Mouse (Mus musculus) heart, embryonic 13.5 days (tissue): Measurements from ENCODE around the gene Tmem171. TPM values are rescaled to one million over a fixed set of nuclear protein-coding genes. Genes with fewer than 3 reads are reported as not detected.

Source experiments
- ATAC-seq: fragments of 200-750 bp; cut with Nextera tagmentation; 2 replicates; pipeline ENCODE4 v1.8.0; 2017; ENCODE audit warnings: moderate TSS enrichment; ENCODE audit not compliant: insufficient number of reproducible peaks, low FRiP score, low TSS enrichment; ENCODE audit errors: extremely low read depth
- H3K27ac ChIP-seq: fragments of 300-500 bp; sonication (generic); replicated peaks from 2 replicates; pipeline ENCODE4 v1.5.1; 2015; ENCODE audit warnings: moderate library complexity, mild to moderate bottlenecking, inconsistent platforms
- H3K27me3 ChIP-seq: fragments of 300-500 bp; sonication (generic); replicated peaks from 2 replicates; pipeline ENCODE4 v1.6.1; 2015; ENCODE audit warnings: mild to moderate bottlenecking, inconsistent platforms
- H3K36me3 ChIP-seq: fragments of 300-500 bp; sonication (generic); 2 replicates; pipeline ENCODE4 v1.6.1; 2015; ENCODE audit warnings: mild to moderate bottlenecking, inconsistent platforms
- H3K4me1 ChIP-seq: fragments of 300-500 bp; sonication (generic); 2 replicates; pipeline ENCODE4 v1.6.1; 2015; ENCODE audit warnings: inconsistent platforms
- H3K4me2 ChIP-seq: fragments of 300-500 bp; sonication (generic); 2 replicates; pipeline ENCODE4 v1.6.1; 2015; ENCODE audit warnings: inconsistent platforms, mild to moderate bottlenecking, moderate library complexity
- H3K4me3 ChIP-seq: fragments of 300-500 bp; sonication (generic); 2 replicates; pipeline ENCODE4 v1.5.1; 2015; ENCODE audit warnings: moderate library complexity, mild to moderate bottlenecking, inconsistent platforms
- H3K9ac ChIP-seq: fragments of 300-500 bp; sonication (generic); 2 replicates; pipeline ENCODE4 v1.6.1; 2015; ENCODE audit warnings: inconsistent platforms, mild to moderate bottlenecking, moderate library complexity
- H3K9me3 ChIP-seq: fragments of 300-500 bp; sonication (generic); 2 replicates; pipeline ENCODE4 v1.6.1; 2016; ENCODE audit warnings: inconsistent platforms
- whole genome bisulfite sequencing: fragments of 180-500 bp; shearing (Covaris S2); methylation state at CpG from one replicate; pipeline ENCODE4 v1.1.7; 2015; ENCODE audit warnings: mixed read lengths; 5-methylcytosine and 5-hydroxymethylcytosine counted together
- polyA plus RNA-seq: library from polyadenylated mRNA; unstranded; fragments of >200 nt; fragmentation: Nextera tagmentation; extraction: Ambion mirVana; gene quantifications from 2 replicates; pipeline ENCODE4 v1.2.1, GENCODE M21; 2015

The Tmem171 gene
- polyA plus RNA-seq, 1 experiment from 2014 or later, result 1.2 TPM

DNA sequence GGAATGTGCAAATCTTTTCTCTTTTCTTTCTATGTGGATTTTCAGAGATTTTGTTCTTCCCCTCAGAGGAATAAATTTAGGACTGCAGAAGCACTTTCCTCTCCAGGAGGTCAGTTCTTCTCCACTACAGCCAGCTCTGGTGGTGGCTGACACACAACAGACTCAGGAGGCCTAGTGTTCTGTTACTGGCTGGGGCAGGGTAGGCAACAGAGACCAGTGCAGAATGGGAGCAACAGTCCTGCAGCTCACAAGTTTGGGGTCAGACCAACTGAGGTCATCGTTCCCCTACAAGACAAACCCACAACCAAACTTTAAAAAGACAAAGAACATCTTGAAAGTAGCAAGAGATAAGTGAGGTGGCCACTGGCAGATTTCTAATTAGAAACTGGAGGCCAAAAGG lies 16.0 kb upstream of the Tmem171 start:
- no peak overlapping the region for H3K4me2 ChIP-seq
- H3K4me3 ChIP-seq, result no peak overlapping the region
- no peak overlapping the region for H3K27ac ChIP-seq
- 57% methylated on average over 1 of the region's 1 CpGs for WGBS
- H3K36me3 ChIP-seq, result peaks cover 3% of the 10 kb centered on the region; the same call in 1 of the 2 replicates
- no peaks in the 10 kb centered on the region for H3K27me3 ChIP-seq
- H3K9me3 ChIP-seq, result no peaks in the 10 kb centered on the region
- ATAC-seq, result no peak
- H3K9ac ChIP-seq, result no peak overlapping the region
- H3K4me1 ChIP-seq, result 0 out of 2 replicates have a peak, but pooled peaks cover 3% of the 10 kb centered on the region

DNA sequence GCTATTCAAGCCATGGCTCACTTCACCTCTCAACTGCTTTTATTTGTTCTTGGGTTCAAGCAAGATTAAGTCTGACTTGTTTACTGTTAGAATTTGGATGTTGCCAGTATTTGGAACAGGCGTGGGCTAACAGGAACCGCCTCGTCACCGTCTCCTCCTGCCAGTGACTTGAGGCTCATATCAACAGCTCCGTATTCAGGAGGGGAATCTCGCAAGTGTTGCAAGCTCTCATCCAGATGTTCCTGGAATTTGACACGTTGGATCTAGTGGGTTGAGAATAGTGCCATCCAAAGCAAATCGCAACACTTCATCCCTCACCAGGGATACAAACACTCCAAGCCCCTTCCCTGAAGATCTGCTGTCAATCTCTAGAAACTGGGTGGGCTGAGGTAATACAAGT lies 15.6 kb upstream of the Tmem171 start:
- 50% methylated on average over 8 of the region's 8 CpGs for WGBS
- Histone ChIP-seq H3K27ac (no peak overlapping the region), H3K27me3 (no peaks in the 10 kb centered on the region), H3K9me3 (no peaks in the 10 kb centered on the region), H3K4me2 (no peak overlapping the region), H3K4me1 (0 out of 2 replicates have a peak, but pooled peaks cover 3% of the 10 kb centered on the region), H3K4me3 (no peak overlapping the region), H3K36me3 (peaks cover 3% of the 10 kb centered on the region; the same call in 1 of the 2 replicates), H3K9ac (no peak overlapping the region)
- ATAC-seq, result no peak

DNA sequence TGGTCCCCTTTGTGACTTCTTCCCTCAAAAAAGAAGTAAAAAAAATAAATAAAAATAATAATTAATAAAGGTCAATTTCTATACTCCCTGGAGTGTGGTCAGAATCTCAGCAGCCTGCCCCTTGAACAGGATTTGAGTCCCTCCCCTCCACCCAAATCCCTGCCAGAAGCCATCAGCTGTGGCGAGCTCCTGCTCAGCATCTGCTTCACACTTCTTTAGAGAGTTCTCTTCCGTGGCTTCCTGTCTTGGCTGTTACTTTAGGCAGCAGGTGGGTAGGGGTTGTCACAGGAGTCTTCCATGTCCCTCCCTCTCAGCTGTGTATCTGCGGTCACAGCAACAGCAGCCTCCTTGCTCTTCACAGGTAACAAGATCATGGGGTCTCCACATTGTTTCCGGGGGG lies 10.9 kb upstream of the Tmem171 start:
- peaks cover 6% of the 10 kb centered on the region for H3K4me1 ChIP-seq
- no peak for ATAC-seq
- 65% methylated on average over 4 of the region's 4 CpGs for WGBS
- H3K4me3 ChIP-seq, result no peak overlapping the region
- H3K36me3 ChIP-seq, result no peaks in the 10 kb centered on the region
- no peak overlapping the region for H3K9ac ChIP-seq
- H3K4me2 ChIP-seq, result no peak overlapping the region
- H3K27me3 ChIP-seq, result no peaks in the 10 kb centered on the region
- no peak overlapping the region for H3K27ac ChIP-seq
- H3K9me3 ChIP-seq, result no peaks in the 10 kb centered on the region

DNA sequence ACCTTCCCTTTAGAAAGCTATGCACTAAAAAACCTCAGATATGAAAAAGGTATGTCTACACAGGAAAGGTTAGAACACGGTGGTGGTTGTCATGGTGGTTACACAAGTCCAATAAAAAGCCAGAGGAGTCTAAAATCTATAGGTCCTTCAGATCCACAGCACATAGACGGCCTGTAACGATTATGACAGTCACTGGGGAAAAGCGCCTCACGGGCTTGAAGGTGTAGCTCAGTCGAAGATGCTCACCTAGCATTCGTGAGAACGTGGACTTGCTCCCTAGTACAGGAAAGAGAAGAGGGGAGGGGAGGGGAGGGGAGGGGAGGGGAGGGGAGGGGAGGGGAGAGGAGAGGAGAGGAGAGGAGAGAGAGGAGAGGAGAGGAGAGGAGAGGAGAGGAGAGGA lies 9.2 kb upstream of the Tmem171 start:
- Histone ChIP-seq H3K9me3 (no peaks in the 10 kb centered on the region), H3K9ac (no peak overlapping the region), H3K27me3 (no peaks in the 10 kb centered on the region), H3K36me3 (no peaks in the 10 kb centered on the region), H3K4me1 (peaks cover 22% of the 10 kb centered on the region), H3K4me3 (no peak overlapping the region), H3K4me2 (no peak overlapping the region), H3K27ac (no peak overlapping the region)
- no peak for ATAC-seq
- WGBS, result 74% methylated on average over 7 of the region's 8 CpGs

DNA sequence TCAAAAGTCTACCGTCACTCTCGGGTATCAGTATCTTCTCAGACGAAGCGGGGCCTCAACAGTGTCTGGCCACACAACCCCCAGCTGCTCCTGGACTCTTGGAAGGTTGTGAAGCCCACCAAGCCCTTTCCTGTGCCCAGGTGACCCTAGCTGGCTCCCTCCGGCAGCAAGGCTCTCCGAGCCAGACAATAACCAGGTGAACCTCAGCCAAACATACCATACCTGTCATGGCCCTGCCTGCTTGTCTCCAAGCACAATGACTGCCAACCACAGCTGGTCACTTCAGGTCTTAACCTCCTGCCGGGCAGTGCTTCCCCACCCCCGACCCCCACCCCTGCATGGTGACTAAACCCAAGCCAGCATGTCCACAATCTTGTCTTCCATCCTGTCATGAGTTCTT lies 7.7 kb upstream of the Tmem171 start:
- WGBS, result 81% methylated on average over 8 of the region's 8 CpGs
- ATAC-seq, result no peak

DNA sequence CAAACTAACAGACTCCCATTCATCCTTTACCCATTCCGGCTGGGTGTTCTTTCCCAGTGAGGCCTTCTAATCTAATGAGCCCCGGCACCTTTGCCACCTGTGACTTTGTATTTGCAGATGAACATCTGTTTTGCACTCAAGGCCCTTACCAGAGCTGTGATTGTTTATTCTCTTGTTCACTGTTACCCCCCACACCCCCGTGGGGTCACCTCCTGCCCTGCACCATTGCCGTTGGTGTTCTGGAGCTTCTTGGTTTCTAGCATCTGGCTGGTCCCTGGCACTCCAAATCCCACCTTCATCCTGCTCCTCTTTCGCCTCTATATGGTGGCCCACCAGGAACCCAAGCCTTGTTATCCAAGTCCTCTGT lies 6.7 kb upstream of the Tmem171 start:
- Histone ChIP-seq H3K4me1 (peaks cover 22% of the 10 kb centered on the region), H3K9ac (no peak overlapping the region), H3K4me2 (no peak overlapping the region), H3K27me3 (0 out of 2 replicates have a peak, but pooled peaks cover 1% of the 10 kb centered on the region), H3K27ac (no peak overlapping the region), H3K4me3 (no peak overlapping the region), H3K36me3 (no peaks in the 10 kb centered on the region), H3K9me3 (no peaks in the 10 kb centered on the region)
- 77% methylated on average over 5 of the region's 5 CpGs for WGBS
- ATAC-seq, result no peak

More for the DNA sequence above, 7.7 kb upstream of the Tmem171 start:
- no peak overlapping the region for H3K9ac ChIP-seq
- no peaks in the 10 kb centered on the region for H3K27me3 ChIP-seq
- no peaks in the 10 kb centered on the region for H3K9me3 ChIP-seq
- peaks cover 22% of the 10 kb centered on the region for H3K4me1 ChIP-seq
- no peaks in the 10 kb centered on the region for H3K36me3 ChIP-seq
- H3K27ac ChIP-seq, result no peak overlapping the region
- no peak overlapping the region for H3K4me3 ChIP-seq
- no peak overlapping the region for H3K4me2 ChIP-seq

DNA sequence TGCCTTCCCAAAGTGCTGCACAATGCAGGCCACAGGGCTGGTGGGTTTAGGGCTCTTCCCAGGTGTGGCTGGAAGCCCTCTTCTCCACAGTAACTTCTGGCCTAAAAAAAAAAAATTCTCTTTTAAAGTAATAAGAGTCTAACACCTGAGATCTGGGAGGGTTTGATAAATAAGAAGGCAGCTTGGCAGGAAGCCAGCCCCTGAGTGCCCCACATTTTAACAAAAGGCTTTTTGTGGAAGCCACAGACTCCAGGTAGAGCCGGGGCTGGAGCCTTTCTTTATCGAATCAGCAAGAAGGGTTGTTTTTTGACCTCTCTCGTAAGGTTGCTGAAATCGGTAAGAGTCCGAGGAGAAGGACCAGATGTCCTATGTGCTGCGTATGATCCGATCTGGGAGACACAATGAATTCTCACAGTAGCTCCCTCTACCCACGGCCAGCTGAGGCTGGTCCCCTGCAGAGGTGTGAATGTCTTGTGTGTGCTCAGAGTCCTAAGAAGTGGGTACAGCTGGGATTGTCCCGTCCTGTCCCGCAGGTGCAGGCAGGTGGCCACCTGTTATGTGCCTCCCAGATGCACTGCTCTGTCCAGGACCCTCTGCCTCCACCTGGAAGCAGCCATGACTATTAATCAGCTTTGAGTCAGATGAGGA lies 6.2 kb upstream of the Tmem171 start:
- 57% methylated on average over 10 of the region's 10 CpGs for WGBS
- H3K27me3 ChIP-seq, result peaks cover 6% of the 10 kb centered on the region; the same call in 1 of the 2 replicates
- no peak overlapping the region for H3K4me2 ChIP-seq
- no peak for ATAC-seq
- H3K4me3 ChIP-seq, result no peak overlapping the region
- H3K27ac ChIP-seq, result no peak overlapping the region
- H3K9ac ChIP-seq, result no peak overlapping the region
- H3K36me3 ChIP-seq, result no peaks in the 10 kb centered on the region
- no peaks in the 10 kb centered on the region for H3K9me3 ChIP-seq
- H3K4me1 ChIP-seq, result peaks cover 28% of the 10 kb centered on the region

DNA sequence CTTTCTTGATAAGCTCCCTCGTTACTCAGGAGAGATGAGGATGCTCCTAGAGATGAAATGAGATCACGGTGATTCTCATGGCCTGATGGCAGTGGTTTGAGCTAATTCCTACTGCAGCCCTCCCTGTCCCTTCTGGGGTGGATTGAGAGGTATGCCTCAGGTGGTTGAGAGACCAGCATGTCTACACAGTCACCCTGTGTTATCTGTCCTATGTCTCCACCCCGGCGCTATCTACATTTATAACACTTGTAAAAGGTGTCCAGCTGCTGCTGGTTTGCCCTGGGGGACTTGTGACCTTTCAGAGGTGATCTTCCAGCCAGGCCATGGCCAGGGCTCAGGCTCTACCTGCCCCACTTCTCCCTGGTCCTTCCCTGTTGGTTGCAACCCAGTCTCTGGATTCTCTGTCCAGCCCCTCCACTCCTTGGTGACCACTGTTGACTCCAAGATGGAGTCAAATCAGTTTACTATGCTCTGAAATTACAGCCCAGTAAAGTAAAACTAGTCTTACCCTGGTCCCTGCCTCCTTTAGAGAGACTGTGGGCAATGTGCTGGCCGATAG lies 5.4 kb upstream of the Tmem171 start:
- Histone ChIP-seq H3K4me1 (peaks cover 35% of the 10 kb centered on the region), H3K4me3 (no peak overlapping the region), H3K9me3 (no peaks in the 10 kb centered on the region), H3K27ac (no peak overlapping the region), H3K36me3 (no peaks in the 10 kb centered on the region), H3K27me3 (peaks cover 14% of the 10 kb centered on the region), H3K9ac (no peak overlapping the region), H3K4me2 (no peak overlapping the region)
- ATAC-seq, result no peak
- 51% methylated on average over 5 of the region's 5 CpGs for WGBS

DNA sequence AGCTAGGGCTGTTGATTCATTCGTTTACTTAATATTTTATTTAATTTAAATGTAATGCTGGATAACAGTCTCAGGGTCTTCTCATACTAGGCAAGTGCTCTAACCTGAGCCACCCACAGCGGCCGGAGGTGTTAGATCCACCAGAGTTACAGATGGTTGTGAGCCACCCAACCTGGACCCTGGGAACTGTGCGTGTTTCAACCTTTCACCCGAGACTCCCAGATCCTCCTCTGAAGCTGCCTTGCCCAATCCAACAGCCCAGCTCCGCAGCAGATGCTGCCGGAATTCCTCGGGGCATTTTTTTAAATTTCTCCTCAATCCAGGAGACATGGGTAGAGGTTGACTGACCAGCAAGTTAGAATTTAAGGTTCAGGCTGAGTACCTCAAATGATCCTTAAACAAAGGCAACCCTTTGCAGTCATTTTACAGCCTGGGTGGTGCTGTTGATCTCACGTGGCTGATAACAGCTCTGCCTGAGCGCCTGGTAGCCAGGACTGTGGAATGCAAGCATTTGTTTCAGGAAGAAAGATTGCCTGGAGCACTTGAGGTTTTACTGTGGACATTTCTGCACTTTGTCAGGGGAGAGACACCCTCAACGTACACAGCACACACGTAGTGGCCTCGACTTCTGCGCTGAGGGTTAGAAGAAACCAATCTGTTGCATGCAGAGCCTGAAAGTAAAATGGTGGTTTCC lies 4.6 kb upstream of the Tmem171 start:
- Histone ChIP-seq H3K4me3 (no peak overlapping the region), H3K9me3 (no peaks in the 10 kb centered on the region), H3K36me3 (no peaks in the 10 kb centered on the region), H3K9ac (no peak overlapping the region), H3K4me1 (peaks cover 43% of the 10 kb centered on the region), H3K4me2 (peak overlapping the region; percentile 22; the same call in 1 of the 2 replicates), H3K27ac (peak overlapping the region; percentile 29), H3K27me3 (peaks cover 22% of the 10 kb centered on the region)
- WGBS, result 39% methylated on average over 14 of the region's 14 CpGs
- ATAC-seq, result no peak

DNA sequence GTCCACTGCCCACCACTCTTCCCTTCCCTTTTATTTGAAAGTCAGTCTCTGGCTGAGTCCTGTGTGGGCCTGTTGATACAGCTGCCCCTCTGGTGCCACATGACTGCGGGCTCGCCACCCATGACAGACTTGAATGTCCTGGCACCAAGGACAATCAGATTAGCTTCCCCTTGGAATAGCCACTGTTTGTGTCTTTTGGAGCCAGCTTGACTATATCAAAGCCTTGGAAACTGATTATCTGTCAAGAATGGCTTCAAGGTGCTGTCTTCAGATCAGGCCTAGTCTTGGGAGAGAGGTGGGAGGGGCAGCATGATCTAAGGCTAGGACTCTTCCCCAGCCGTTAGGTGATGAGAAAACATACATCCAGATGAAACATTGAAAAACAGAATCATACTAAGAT lies 2.1 kb upstream of the Tmem171 start:
- Histone ChIP-seq H3K36me3 (no peaks in the 10 kb centered on the region), H3K4me1 (peaks cover 44% of the 10 kb centered on the region), H3K9ac (no peak overlapping the region), H3K4me3 (no peak overlapping the region), H3K4me2 (no peak overlapping the region), H3K27me3 (peaks cover 41% of the 10 kb centered on the region), H3K27ac (no peak overlapping the region), H3K9me3 (no peaks in the 10 kb centered on the region)
- WGBS, result 83% methylated on average over 3 of the region's 3 CpGs
- no peak for ATAC-seq

DNA sequence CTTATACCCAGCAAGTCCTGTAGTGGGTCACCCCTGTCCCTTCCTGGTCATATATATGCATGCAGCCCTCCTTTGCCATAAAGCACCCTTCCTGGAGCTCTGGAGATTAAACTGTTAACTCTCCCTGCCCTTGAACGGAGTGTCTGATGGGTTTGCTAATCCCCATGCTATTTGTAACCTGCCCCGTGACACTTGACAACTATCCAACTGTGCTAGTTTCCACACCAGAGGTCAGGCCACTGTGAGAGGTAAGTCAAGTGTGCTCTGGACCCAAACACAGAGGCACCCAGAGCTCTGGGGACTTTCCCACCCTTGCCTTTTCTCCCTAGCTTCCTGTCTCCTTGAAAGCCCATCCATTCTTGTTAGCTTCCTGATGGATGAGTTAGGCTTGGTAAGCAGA lies 912 bp upstream of the Tmem171 start:
- H3K27ac ChIP-seq, result no peak overlapping the region
- ATAC-seq, result no peak

More for the DNA sequence above, 912 bp upstream of the Tmem171 start:
- Histone ChIP-seq H3K27me3 (peaks cover 41% of the 10 kb centered on the region), H3K9me3 (no peaks in the 10 kb centered on the region), H3K36me3 (no peaks in the 10 kb centered on the region), H3K9ac (peak overlapping the region; percentile 80), H3K4me3 (peak overlapping the region; percentile 51), H3K4me1 (peaks cover 38% of the 10 kb centered on the region), H3K4me2 (peak overlapping the region; percentile 86)
- WGBS, result 15% methylated on average over 2 of the region's 2 CpGs
